Mouse (Mus musculus) olfactory bulb, adult 2 months (tissue): ENCODE data around the gene Zbtb9.

ENCODE experiments used
- CTCF ChIP-seq: fragments of 200-500 bp; IDR thresholded peaks from 2 replicates; pipeline ENCODE4 v1.5.1; 2012; ENCODE audit warnings: low read depth, mild to moderate bottlenecking, low read length, moderate library complexity; ENCODE audit not compliant: insufficient read depth
- POLR2A ChIP-seq: fragments of 200-500 bp; IDR thresholded peaks from 2 replicates; pipeline ENCODE4 v1.6.1; 2012; ENCODE audit warnings: mild to moderate bottlenecking, low read depth, low read length, moderate library complexity; ENCODE audit not compliant: insufficient read depth

GRCm38 (mm10) chr17:26959815-26960214 is 13.2 kb upstream of the Zbtb9 start:
- TF ChIP-seq CTCF (no peak), POLR2A (no peak)
